Mouse (Mus musculus): ENCODE data around the gene Nckipsd.

The Nckipsd gene

GRCm38 (mm10) chr9:108805768-108806167 lies 2.4 kb upstream of the Nckipsd start:
- DNase-seq: no peak

DNA sequence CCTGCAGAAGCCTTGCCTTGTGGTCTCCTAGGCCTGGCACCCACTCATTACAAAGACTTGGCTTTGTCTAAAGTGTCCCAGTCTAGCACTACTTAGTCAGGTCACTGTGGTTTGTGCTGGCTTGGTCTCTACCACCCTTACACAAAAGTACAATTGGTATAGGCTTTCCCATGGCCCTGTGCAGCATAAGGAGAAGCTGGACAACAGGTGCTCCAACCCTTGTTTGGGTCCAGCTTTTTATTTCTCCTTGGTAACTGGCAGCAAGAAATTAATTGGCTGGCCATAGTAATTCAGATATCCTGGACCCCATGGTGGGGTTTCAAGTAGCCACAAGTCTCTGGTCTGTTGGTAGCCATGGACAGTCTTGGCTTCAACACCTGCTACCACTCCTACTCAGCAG lies 1.8 kb upstream of the Nckipsd start:
- DNase-seq: no peak

DNA sequence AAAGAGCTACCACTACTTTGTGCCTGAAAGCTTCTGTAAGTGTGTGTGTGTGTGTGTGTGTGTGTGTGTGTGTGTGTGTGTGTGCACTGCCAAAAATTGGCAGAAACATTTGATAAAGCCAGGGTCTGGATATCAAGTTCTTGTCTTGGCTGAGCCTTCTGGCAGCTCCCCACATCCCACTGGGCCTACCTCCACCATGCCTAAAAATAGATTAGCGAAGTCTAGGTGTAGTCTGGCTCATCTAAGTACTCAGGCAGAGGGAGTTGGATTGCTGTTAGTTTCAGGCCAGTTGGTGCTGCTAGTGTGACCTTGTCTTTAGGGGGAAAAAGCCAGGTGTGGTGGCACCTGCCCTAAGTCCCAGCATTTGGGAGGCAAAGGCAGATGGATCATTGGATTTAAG lies 1.3 kb upstream of the Nckipsd start:
- DNase-seq: no peak

DNA sequence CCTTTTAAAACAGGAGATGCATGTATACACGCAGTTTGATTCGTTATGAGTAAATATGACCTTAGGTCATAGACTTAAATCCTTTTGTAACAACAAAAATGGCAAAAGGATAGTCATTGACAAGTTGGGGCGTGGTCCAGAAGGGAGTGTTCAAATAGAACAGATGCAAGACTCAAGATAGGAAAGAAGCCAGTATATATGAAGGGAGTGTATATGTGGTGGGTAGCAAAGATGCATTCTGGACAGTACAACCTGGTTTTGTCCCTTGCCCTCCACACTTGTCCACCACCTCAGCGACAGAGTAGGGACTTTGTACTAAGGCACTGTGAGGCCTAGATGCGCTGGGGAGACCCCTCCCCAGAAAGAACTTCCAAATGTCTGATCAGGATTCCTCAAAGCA lies 494 bp upstream of the Nckipsd start:
- DNase-seq: no peak

- DNase-seq: peak; percentile 17 to 19
Observed at GRCm38 (mm10) chr9:108809188-108809587, 1.0 kb downstream of the Nckipsd start.

DNA sequence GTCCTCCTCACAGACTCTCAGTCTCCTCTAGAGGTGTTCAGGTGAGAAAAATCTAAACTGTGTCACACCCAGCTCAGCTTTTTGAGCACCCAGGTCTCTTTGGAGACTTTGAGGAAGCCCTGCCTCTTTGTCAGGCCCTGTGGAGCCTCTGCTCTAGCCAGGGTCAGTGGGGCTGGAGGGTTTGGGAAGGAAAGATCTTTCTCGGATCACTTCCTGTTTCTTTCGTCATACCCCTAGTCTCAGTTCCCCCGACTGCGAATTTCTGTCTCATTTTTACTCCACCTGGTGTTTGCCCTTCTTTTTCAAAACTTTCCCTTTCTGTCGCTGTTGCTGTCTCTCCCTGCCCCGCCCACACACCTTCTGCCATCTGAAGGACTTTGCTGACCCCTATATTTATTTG lies 1.6 kb downstream of the Nckipsd start:
- peak; percentile 39 to 41 for DNase-seq

GRCm38 (mm10) chr9:108810516-108810915 lies 2.3 kb downstream of the Nckipsd start:
- no peak for DNase-seq

- no peak for DNase-seq
Observed at GRCm38 (mm10) chr9:108815557-108815956, 7.4 kb downstream of the Nckipsd start.

GRCm38 (mm10) chr9:108819495-108819894 lies 11.3 kb downstream of the Nckipsd start:
- DNase-seq: peak; percentile 55 to 57

DNA sequence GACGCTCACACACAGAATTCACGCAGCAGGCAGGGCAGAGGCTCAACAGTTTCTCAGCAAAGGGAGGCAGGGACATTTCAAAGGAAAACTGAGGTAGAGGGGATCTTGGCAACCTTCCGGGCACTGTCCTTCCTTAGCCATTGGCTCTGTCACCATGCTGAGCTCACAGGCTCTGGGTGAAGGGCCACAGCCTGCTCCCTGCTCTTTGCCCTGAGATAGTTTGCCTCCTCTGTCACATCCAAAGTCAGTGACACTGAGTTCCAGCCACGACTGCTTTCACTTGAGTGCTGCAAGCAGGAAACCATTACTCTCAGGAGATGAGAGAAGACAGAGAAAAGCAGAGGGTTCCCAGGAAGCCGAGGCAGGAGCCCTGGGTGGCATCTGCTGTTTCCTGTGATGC lies 11.9 kb downstream of the Nckipsd start:
- DNase-seq: no peak

- no peak for DNase-seq
Observed at GRCm38 (mm10) chr9:108824144-108824685, 16.0 kb downstream of the Nckipsd start.

DNA sequence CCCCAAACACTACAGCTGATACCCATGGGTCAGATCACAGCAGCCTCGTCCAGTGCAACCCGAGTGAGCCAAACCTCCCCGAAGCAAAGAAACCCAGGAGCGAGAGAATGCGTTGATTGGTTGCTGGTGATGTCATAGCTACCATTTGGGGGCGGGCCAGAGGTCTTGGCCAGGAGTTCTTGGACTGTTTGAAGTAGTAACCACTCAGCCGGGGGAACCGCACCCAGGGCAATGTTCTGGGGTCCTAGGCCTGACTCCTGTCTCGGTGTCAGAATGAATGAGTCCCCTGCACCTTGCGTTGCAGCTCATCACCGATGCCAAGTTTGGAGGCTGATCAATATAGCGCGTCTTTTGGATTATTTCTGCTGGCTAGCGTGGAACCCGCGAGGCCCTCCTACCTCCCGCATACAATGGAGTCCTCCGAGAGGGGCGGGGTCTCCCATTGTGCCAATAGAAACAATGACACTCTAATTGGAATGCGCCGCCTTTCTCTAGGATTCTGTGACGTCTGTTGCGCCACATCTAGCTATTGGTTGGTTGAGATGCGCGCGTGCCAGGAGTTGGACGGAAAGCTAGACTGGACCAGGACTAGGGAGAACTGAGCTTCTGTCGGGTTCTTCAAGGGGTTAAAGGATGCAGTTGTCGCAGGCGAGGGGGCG lies 16.7 kb downstream of the Nckipsd start:
- DNase-seq: no peak

DNA sequence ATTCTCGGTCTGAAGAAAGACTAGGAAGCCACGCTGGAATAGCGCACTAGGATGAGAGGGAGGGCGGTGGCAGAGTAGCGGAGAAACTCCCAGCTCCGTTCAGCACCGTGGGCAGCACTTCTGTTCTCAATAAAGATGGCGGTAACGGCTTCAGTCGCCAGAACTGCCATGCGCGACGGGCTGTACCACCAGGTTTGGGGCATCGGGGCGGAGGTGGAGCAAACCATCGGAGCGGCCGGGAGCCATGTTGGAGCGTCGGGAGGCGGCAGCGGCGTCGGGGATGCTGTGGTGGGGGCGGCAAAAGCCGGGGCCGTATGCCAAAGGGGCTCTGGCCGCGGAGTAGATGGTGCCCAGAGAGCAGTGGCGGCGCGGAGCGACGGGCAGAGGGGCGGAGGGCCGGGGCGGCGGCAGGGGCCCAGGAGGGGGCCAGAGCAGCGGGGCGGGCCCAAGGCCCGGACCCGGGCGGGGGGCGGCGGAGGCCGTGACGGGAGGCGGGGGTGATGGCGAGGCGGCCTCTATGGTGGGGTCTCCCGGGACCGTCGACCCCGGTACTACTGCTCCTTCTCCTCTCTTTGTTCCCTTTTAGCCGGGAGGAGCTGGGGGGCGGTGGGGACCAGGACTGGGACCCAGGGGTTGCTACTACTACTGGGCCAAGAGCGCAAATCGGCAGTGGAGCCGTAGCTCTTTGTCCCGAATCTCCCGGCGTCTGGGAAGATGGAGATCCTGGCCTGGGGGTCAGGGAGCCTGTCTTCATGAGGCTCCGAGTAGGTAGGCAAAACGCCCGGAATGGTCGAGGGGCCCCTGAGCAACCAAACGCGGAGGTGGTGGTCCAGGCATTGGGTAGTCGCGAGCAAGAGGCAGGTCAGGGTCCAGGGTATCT lies 17.9 kb downstream of the Nckipsd start, which contains the start of gene Celsr3:
TSS of gene Celsr3 (plus strand) at position 501 of the 880 bp plus-strand sequence.
- peak; percentile 33 to 38 for DNase-seq

GRCm38 (mm10) chr9:108826700-108827340 lies 18.7 kb downstream of the Nckipsd start:
- peak; percentile 83 to 86 for DNase-seq

GRCm38 (mm10) chr9:108827454-108827853 lies 19.3 kb downstream of the Nckipsd start:
- DNase-seq: no peak

GRCm38 (mm10) chr9:108827906-108828305 lies 19.7 kb downstream of the Nckipsd start:
- DNase-seq: no peak

- peak; percentile 12 to 23 for DNase-seq
Observed at GRCm38 (mm10) chr9:108831637-108832036, 23.5 kb downstream of the Nckipsd start.

- DNase-seq: peak; percentile 87 to 91
Observed at GRCm38 (mm10) chr9:108832390-108833108, 24.4 kb downstream of the Nckipsd start.

DNA sequence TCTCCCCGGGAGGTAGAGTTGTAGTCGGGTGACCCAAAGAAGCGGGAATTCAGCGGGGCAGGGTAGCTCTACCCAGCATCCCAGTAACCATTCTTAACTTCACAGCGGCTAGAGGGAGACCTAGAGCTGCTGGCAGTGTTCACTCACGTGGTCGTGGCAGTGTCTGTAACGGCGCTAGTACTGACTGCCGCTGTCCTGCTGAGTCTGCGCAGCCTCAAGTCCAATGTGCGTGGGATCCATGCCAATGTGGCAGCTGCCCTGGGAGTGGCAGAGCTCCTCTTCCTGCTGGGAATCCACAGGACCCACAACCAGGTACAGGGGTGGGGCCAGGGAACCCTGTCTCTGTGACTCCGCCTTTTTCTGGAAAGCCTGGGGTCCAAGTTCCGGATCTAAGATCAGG lies 34.8 kb downstream of the Nckipsd start:
- no peak for DNase-seq

- no peak for DNase-seq
Observed at GRCm38 (mm10) chr9:108845390-108845789, 37.2 kb downstream of the Nckipsd start.

DNA sequence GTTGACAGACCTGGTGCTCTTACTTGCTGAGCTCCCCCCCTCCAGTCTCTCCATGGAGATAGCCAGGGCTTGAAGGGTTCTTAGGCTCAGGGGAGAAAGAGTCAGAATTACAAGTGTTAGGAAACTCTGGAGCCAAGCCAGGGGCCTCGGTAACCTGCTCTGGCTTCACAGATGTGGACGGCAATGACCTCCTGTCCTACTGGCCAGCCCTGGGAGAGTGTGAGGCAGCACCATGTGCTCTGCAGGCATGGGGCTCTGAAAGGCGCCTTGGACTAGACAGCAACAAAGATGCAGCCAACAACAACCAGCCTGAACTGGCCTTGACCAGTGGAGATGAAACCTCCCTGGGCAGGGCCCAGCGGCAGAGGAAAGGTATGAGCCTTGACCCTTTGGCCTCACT lies 39.2 kb downstream of the Nckipsd start:
- no peak for DNase-seq

DNA sequence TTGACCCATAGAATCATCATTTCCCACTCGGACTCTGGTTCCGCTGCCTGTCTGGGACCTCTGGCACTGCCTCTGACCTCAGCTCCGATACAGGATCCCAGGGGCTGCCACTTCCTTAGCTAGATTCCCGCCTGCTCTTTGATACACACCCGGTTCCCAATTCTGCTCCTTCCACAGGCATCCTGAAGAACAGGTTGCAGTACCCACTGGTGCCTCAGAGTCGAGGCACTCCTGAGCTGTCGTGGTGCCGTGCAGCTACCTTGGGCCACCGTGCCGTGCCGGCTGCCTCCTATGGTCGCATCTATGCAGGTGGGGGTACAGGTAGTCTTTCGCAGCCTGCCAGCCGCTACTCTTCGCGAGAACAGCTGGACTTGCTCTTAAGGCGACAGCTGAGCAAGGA lies 40.3 kb downstream of the Nckipsd start:
- no peak for DNase-seq

DNA sequence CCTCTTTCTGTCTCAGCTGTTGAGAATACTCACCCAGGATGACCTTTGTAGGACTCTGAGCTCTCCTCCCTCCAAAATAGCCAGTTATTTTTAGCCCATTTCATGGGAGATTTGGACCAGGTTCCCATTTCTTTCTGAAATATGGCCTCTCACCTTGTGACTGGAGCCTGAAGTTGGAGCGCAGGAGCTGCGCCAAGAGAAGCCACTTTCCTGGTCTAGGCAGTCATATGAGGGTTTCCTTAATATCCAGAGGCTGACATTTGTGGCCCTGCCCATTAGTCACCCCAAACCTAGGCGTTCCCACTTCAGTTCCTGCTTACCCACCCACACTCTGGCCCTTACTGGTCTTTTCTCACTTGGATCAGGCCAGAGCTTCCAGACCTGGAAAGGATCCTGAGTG lies 44.8 kb downstream of the Nckipsd start, which contains the start of gene Slc26a6:
TSS of gene Slc26a6 (plus strand) at position 308 of the 400 bp plus-strand sequence.
- no peak for DNase-seq
